Mouse (Mus musculus) stomach, embryonic 16.5 days (tissue): Measurements from ENCODE around the gene Lingo4. TPM values are rescaled to one million over a fixed set of nuclear protein-coding genes. Genes with fewer than 3 reads are reported as not detected.

Experiments
- polyA plus RNA-seq: library from polyadenylated mRNA; unstranded; fragments of >200 nt; fragmentation: Nextera tagmentation; extraction: Ambion mirVana; gene quantifications from 2 replicates; pipeline ENCODE4 v1.2.1, GENCODE M21; 2015

Gene Lingo4
- polyA plus RNA-seq, 1 experiment from 2014 or later: 0.44 TPM

Other genes with a start within 250 kb of the Lingo4 start
- gene Gm10696, start 220.3 kb upstream of the Lingo4 start, polyA plus RNA-seq: not detected in 2 replicates
- not detected in 2 replicates for gene Gm5286, start 201.8 kb upstream of the Lingo4 start, polyA plus RNA-seq
- gene Gm4778, start 134.5 kb upstream of the Lingo4 start, polyA plus RNA-seq: not detected in 2 replicates
- 10.4 and 12.6 TPM in 2 replicates for gene Them4, start 88.4 kb upstream of the Lingo4 start, polyA plus RNA-seq
- gene Them5, start 56.4 kb upstream of the Lingo4 start, polyA plus RNA-seq: 32.1 and 49.6 TPM in 2 replicates
- 0.35 and 0.65 TPM in 2 replicates for gene C2cd4d, start 36.1 kb upstream of the Lingo4 start, polyA plus RNA-seq
- 7.4 and 8.6 TPM in 2 replicates for gene Rorc, start 25.7 kb upstream of the Lingo4 start, polyA plus RNA-seq
- gene Tdrkh, start 14.8 kb downstream of the Lingo4 start, polyA plus RNA-seq: 6.4 and 8.2 TPM in 2 replicates
- 67.8 and 71.8 TPM in 2 replicates for gene Mrpl9, start 44.8 kb downstream of the Lingo4 start, polyA plus RNA-seq
- gene Oaz3, start 45.4 kb downstream of the Lingo4 start, polyA plus RNA-seq: 0.41 and 0.56 TPM in 2 replicates
- gene Celf3, start 79.8 kb downstream of the Lingo4 start, polyA plus RNA-seq: 14.2 and 19.3 TPM in 2 replicates
- 1.6 and 3.4 TPM in 2 replicates for gene Riiad1, start 81.8 kb downstream of the Lingo4 start, polyA plus RNA-seq
- gene Snx27, start 184.2 kb downstream of the Lingo4 start, polyA plus RNA-seq: 29.6 and 31.4 TPM in 2 replicates
- gene Gm10972, start 244.6 kb downstream of the Lingo4 start, polyA plus RNA-seq: not detected in 2 replicates